Mouse (Mus musculus) limb, embryonic 13.5 days (tissue): ENCODE measurements around the gene Mgat2. TPM values are rescaled to one million over a fixed set of nuclear protein-coding genes. Genes with fewer than 3 reads are reported as not detected.
"Not testable (repeated sequence)": the region's sequence is repeated elsewhere in the genome, so short reads cannot be mapped to it uniquely, and the experiment has no call there.

Experiments
- ATAC-seq: fragments of 200-750 bp; cut with Nextera tagmentation; 2 replicates; pipeline ENCODE4 v1.8.0; 2017; ENCODE audit warnings: low read depth, moderate number of reproducible peaks, moderate TSS enrichment; ENCODE audit not compliant: low FRiP score
- H3K27ac ChIP-seq: fragments of 300-500 bp; sonication (generic); 2 replicates; pipeline ENCODE4 v1.5.1; 2015; ENCODE audit warnings: inconsistent platforms, mild to moderate bottlenecking, moderate library complexity
- H3K27me3 ChIP-seq: fragments of 300-500 bp; sonication (generic); 2 replicates; pipeline ENCODE4 v1.6.1; 2015; ENCODE audit warnings: mild to moderate bottlenecking, inconsistent platforms
- H3K36me3 ChIP-seq: fragments of 300-500 bp; sonication (generic); 2 replicates; pipeline ENCODE4 v1.6.1; 2015; ENCODE audit warnings: inconsistent platforms, mild to moderate bottlenecking, moderate library complexity
- H3K4me1 ChIP-seq: fragments of 300-500 bp; sonication (generic); 2 replicates; pipeline ENCODE4 v1.6.1; 2015; ENCODE audit warnings: inconsistent platforms
- H3K4me2 ChIP-seq: fragments of 300-500 bp; sonication (generic); replicated peaks from 2 replicates; pipeline ENCODE4 v1.6.1; 2015; ENCODE audit warnings: inconsistent platforms, mild to moderate bottlenecking, moderate library complexity
- H3K4me3 ChIP-seq: fragments of 300-500 bp; sonication (generic); 2 replicates; pipeline ENCODE4 v1.5.1; 2015; ENCODE audit warnings: moderate library complexity, mild to moderate bottlenecking, inconsistent platforms
- H3K9ac ChIP-seq: fragments of 300-500 bp; sonication (generic); 2 replicates; pipeline ENCODE4 v1.6.1; 2015; ENCODE audit warnings: mild to moderate bottlenecking, inconsistent platforms
- H3K9me3 ChIP-seq: fragments of 300-500 bp; sonication (generic); 2 replicates; pipeline ENCODE4 v1.6.1; 2016; ENCODE audit warnings: inconsistent platforms
- WGBS: fragments of 180-500 bp; shearing (Covaris S2); methylation state at CpG from one replicate; pipeline ENCODE4 v1.1.7; 2015; 5-methylcytosine and 5-hydroxymethylcytosine counted together
- polyA plus RNA-seq: library from polyadenylated mRNA; unstranded; fragments of >200 nt; fragmentation: Nextera tagmentation; extraction: Ambion mirVana; gene quantifications from 2 replicates; pipeline ENCODE4 v1.2.1, GENCODE M21; 2015

Gene Mgat2
- polyA plus RNA-seq, 1 experiment from 2014 or later = 48.2 TPM

GRCm38 (mm10) chr12:69160677-69161076 is 23.3 kb upstream of the Mgat2 start:
- not testable (repeated sequence) for H3K9me3 ChIP-seq, H3K27me3 ChIP-seq, H3K4me2 ChIP-seq, H3K4me3 ChIP-seq, H3K27ac ChIP-seq, ATAC-seq, H3K9ac ChIP-seq
- 71% methylated on average over 2 of the region's 2 CpGs for WGBS
- peaks cover 11% of the 10 kb centered on the region for H3K4me1 ChIP-seq
- H3K36me3 ChIP-seq = peaks cover 21% of the 10 kb centered on the region

DNA sequence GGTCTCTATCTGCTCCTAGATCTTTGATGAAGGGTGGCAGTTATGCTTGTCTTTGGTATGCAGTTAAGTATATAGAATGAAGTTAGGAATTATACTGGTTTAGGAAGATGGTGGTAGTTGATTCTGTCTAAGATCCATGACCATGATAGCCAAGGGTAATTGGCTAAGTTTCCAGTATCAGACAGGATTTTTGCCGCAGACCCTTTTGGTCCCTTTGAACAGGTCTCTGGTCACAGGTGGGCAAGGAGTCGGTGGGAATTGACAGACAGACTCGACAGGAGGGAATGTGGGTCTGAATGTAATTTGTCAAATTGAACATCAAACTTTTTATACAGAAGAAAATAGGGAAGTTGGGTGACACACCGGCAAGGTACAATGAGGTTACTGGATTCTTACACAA is 20.4 kb upstream of the Mgat2 start:
- ATAC-seq, H3K9me3 ChIP-seq: not testable (repeated sequence)
- WGBS = 86% methylated on average over 4 of the region's 4 CpGs

DNA sequence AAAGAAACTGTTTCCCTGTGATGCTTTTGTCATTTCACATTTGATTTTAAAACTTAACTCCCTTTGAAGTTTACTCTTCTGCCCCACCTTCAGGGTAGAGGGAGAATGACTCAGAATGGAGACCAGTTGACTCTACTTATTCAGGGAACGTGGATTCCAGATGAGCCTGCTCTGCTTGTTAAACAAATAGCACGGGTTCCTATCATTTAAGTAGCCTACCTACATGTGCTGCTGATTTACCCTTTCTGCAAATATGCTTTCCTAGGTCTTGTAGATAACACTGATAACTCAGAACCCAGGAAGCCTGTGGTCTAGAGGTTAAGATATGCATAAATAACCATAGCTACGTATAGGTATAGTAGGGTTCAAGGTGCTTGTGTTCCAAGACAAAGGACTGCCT is 19.1 kb upstream of the Mgat2 start:
- no peak overlapping the region for H3K4me2 ChIP-seq
- H3K36me3 ChIP-seq = no peaks in the 10 kb centered on the region
- H3K4me3 ChIP-seq = no peak overlapping the region
- no peak overlapping the region for H3K27ac ChIP-seq
- H3K27me3 ChIP-seq = no peaks in the 10 kb centered on the region
- H3K4me1 ChIP-seq = peaks cover 14% of the 10 kb centered on the region
- no peak overlapping the region for H3K9ac ChIP-seq
- no peak for ATAC-seq
- 62% methylated on average over 3 of the region's 3 CpGs for WGBS
- no peaks in the 10 kb centered on the region for H3K9me3 ChIP-seq

More for the DNA sequence above, 20.4 kb upstream of the Mgat2 start:
- H3K4me2 ChIP-seq, H3K4me1 ChIP-seq, H3K36me3 ChIP-seq, H3K27ac ChIP-seq, H3K4me3 ChIP-seq, H3K27me3 ChIP-seq, H3K9ac ChIP-seq: not testable (repeated sequence)

- ATAC-seq, H3K4me3 ChIP-seq, H3K36me3 ChIP-seq, H3K27ac ChIP-seq, H3K27me3 ChIP-seq, H3K9me3 ChIP-seq, H3K9ac ChIP-seq: not testable (repeated sequence)
- WGBS = 65% methylated on average over 8 of the region's 8 CpGs
- H3K4me1 ChIP-seq = peaks cover 17% of the 10 kb centered on the region
- H3K4me2 ChIP-seq = peak overlapping the region; percentile 94; the same call in 1 of the 2 replicates
Measured at GRCm38 (mm10) chr12:69166861-69167581, 16.9 kb upstream of the Mgat2 start.

- ATAC-seq = peak; percentile 24; the same call in 1 of the 2 replicates
- H3K36me3 ChIP-seq = peaks cover 4% of the 10 kb centered on the region
- whole genome bisulfite sequencing = 10% methylated on average over 18 of the region's 18 CpGs
- no peaks in the 10 kb centered on the region for H3K27me3 ChIP-seq
- H3K4me2 ChIP-seq = peak overlapping the region; percentile 94
- peak overlapping the region; percentile 86 for H3K4me3 ChIP-seq
- H3K9me3 ChIP-seq = no peaks in the 10 kb centered on the region
- H3K27ac ChIP-seq = peak overlapping the region; percentile 70; the same call in 1 of the 2 replicates
- H3K4me1 ChIP-seq = peaks cover 17% of the 10 kb centered on the region
- H3K9ac ChIP-seq = peak overlapping the region; percentile 74
Measured at GRCm38 (mm10) chr12:69167656-69168460, 16.1 kb upstream of the Mgat2 start.

DNA sequence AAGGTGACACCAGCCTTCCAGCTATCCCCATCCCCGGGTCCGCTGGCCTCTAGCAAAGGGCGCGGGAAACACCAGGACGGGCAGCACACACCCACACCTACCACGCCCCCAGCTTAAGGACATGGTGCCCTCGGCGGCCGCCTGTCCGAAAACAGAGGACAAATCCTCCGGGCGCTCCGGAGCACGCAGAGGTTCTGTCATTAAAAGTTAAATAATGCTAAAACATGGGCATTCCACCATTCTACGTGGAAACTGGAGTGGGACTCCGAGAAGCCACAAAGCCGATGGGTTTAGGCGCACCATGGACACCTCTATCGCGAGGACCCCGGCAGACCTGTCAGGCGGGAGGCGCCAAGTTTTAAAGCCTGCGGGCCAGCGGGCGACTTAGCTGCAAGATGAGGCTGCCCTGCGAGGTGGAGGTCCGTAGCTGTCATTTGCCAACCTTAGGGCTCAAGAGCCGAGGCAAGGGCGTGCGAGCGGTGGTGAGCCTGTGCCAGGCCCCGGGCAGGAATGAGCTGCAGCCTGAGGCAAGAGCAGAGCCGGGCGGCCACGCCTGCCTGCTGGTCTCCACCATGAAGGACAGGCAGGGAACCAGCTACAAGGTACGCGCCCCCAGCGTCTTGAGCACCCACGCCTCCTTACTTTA is 15.4 kb upstream of the Mgat2 start, which contains the start of gene Lrr1:
Gene Lrr1 (plus strand): TSS at position 354 of the 646 bp plus-strand sequence.
- Histone ChIP-seq H3K4me2 (peak within 1 kb of the TSS; percentile 94), H3K4me1 (peaks cover 17% of the 10 kb centered on the region), H3K36me3 (peaks cover 4% of the 10 kb centered on the region), H3K4me3 (peak within 1 kb of the TSS; percentile 86), H3K27me3 (no peaks in the 10 kb centered on the region), H3K27ac (peak within 1 kb of the TSS; percentile 70), H3K9me3 (no peaks in the 10 kb centered on the region), H3K9ac (peak within 1 kb of the TSS; percentile 74)
- under 1% methylated on average over 40 of the region's 40 CpGs for WGBS
- peak; percentile 95 for ATAC-seq

DNA sequence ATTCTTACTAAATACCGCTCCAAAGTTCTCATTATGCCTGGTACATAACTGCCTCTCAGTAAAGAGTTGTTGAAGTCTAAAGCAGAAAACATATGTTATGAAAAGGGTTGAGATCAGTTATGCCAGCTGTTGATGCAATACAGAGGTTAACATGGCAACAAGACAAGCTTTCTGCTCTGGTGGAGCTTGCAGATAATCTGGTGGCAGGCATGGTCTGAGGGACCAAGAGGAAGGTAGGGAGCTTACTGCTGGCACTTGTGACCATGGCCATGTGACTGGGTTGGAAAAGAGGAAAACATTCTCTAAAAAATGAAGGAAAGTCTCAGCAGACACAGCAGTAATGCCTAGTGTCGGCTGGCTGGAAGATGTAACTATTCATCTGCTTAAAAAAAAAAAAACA is 12.7 kb upstream of the Mgat2 start:
- Histone ChIP-seq H3K4me2 (no peak overlapping the region), H3K9me3 (no peaks in the 10 kb centered on the region), H3K36me3 (peaks cover 20% of the 10 kb centered on the region), H3K9ac (no peak overlapping the region), H3K4me1 (peaks cover 17% of the 10 kb centered on the region), H3K27ac (no peak overlapping the region), H3K4me3 (no peak overlapping the region), H3K27me3 (no peaks in the 10 kb centered on the region)
- WGBS = 85% methylated on average over 2 of the region's 2 CpGs
- ATAC-seq = no peak

GRCm38 (mm10) chr12:69175975-69176374 is 8.0 kb upstream of the Mgat2 start:
- no peak for ATAC-seq
- 94% methylated on average over 3 of the region's 3 CpGs for WGBS
- Histone ChIP-seq H3K27me3 (no peaks in the 10 kb centered on the region), H3K4me2 (no peak overlapping the region), H3K9me3 (no peaks in the 10 kb centered on the region), H3K4me1 (no peaks in the 10 kb centered on the region), H3K27ac (no peak overlapping the region), H3K9ac (no peak overlapping the region), H3K36me3 (peaks cover 26% of the 10 kb centered on the region), H3K4me3 (no peak overlapping the region)

- ATAC-seq = no peak
- Histone ChIP-seq H3K9ac (no peak overlapping the region), H3K4me2 (no peak overlapping the region), H3K27ac (no peak overlapping the region), H3K9me3 (no peaks in the 10 kb centered on the region), H3K4me3 (no peak overlapping the region), H3K4me1 (no peaks in the 10 kb centered on the region), H3K36me3 (peaks cover 35% of the 10 kb centered on the region), H3K27me3 (no peaks in the 10 kb centered on the region)
- 78% methylated on average over 3 of the region's 3 CpGs for WGBS
Measured at GRCm38 (mm10) chr12:69177526-69177925, 6.4 kb upstream of the Mgat2 start.

DNA sequence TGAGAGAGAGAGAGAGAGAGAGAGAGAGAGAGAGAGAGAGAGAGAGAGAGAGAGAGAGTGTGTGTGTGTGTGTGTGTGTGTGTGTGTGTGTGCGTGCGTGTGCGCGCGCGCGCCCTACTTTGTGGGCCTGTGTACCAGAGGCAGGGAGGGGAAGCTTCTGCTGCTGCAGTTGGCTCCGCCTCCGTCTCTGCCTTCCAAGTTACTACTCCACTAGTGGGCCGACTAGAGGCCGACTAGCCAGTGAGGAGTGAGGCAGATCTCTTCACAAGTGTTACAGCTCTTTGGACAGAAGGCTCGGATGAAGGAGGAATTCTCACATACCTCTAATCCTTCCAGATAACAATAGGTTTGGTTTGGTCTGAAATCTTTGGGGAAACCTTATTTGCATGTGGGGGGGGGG is 4.6 kb upstream of the Mgat2 start:
- H3K4me3 ChIP-seq = no peak overlapping the region
- H3K9ac ChIP-seq = no peak overlapping the region
- WGBS = 57% methylated on average over 5 of the region's 12 CpGs
- ATAC-seq = no peak
- no peaks in the 10 kb centered on the region for H3K4me1 ChIP-seq
- H3K4me2 ChIP-seq = no peak overlapping the region
- H3K27me3 ChIP-seq = no peaks in the 10 kb centered on the region
- H3K9me3 ChIP-seq = no peaks in the 10 kb centered on the region
- H3K27ac ChIP-seq = no peak overlapping the region
- H3K36me3 ChIP-seq = peaks cover 34% of the 10 kb centered on the region

- Histone ChIP-seq H3K27me3 (no peaks in the 10 kb centered on the region), H3K4me1 (peaks cover 13% of the 10 kb centered on the region), H3K27ac (no peak overlapping the region), H3K4me3 (no peak overlapping the region), H3K9ac (no peak overlapping the region), H3K36me3 (peaks cover 19% of the 10 kb centered on the region), H3K4me2 (no peak overlapping the region), H3K9me3 (no peaks in the 10 kb centered on the region)
- ATAC-seq = no peak
- 88% methylated on average over 4 of the region's 4 CpGs for WGBS
Measured at GRCm38 (mm10) chr12:69181800-69182199, 2.2 kb upstream of the Mgat2 start.
